Mouse (Mus musculus): Measurements from ENCODE around the gene Nin.

The Nin gene

GRCm38 (mm10) chr12:70119552-70119951 is 6.0 kb upstream of the Nin start:
- in situ Hi-C loops (cut with MboI) = no loop called here

- in situ Hi-C loops (cut with MboI) = no loop called here
Measured at GRCm38 (mm10) chr12:70118721-70119345, 5.3 kb upstream of the Nin start.

DNA sequence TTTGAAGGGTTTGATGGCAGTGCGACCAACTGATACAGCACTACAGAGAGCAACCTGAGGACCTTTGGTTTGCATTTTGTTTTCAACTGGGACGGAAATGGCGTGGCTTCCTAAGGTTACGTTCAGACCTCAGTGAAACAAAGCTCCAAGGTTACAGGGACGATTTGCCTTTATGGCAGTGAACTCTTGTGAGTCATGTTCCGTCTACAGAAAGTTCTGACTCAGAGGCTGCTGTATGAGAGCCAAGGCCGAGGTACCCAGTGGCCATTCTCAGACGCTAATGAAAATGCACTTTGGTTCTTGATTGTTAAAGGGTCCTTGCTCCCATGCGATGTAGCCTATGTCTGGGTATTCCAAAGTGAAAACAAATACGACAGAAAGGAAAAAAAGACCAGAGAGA is 3.6 kb upstream of the Nin start:
- in situ Hi-C loops (cut with MboI) = no loop called here

GRCm38 (mm10) chr12:70112090-70112383 is 1.5 kb downstream of the Nin start:
- in situ Hi-C loops (cut with MboI) = no loop called here

- in situ Hi-C loops (cut with MboI) = no loop called here
Measured at GRCm38 (mm10) chr12:70111367-70112089, 2.0 kb downstream of the Nin start.

DNA sequence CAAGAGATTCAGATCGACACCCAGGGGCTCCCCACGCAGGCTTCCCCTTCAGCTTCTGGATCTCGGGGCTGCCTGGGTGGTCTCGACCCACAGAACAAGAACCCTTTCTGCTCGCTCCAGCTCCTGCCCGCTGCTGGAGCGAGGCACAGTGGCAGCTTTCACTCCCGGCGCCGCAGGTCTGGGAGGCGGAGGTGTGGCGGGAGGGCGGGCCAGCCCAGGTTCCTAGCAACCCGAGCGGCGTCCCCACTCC is 2.5 kb downstream of the Nin start:
- in situ Hi-C loops (cut with MboI) = no loop called here

GRCm38 (mm10) chr12:70110375-70111116 is 3.0 kb downstream of the Nin start:
- in situ Hi-C loops (cut with MboI) = no loop called here

DNA sequence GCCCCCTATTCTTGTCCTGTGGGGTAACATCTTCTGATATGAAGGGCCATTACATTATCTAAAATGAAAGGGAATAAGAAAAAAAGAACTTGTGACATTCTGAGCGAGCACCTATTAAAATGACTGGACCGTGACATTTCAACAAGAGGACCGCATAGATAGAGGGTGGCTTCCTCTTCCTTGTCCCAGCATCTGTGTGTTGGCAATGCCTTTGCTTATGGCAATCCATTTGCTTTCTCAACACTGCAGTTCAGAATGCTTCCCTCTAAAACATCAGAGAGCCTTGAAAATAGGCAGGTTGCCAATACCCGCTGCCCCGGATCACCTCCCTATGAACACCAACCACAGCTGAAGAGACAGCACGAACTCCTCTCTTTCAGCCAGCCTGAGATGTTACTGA is 3.6 kb downstream of the Nin start:
- in situ Hi-C loops (cut with MboI) = no loop called here

DNA sequence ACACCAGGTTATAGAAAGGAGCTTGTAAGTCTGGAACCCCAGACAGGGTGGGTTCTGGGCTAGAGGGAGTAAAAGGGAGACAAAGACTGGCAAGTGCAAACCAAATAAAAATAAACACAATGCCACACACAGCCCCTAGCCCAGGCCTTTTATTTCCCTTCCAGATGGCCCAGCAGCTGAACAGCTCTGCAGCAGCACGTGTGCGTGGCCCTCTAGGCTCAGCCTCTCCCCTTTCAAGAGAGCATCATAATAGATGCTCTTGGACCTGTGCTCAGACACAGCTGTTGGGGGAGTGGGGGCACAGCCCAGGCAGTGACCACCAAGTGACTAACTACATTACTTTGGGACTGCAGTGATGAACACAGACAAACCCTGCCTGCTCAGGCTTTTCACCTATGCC is 5.4 kb downstream of the Nin start:
- in situ Hi-C loops (cut with MboI) = no loop called here

GRCm38 (mm10) chr12:70106508-70106907 is 7.0 kb downstream of the Nin start:
- in situ Hi-C loops (cut with MboI) = no loop called here

- in situ Hi-C loops (cut with MboI) = no loop called here
Measured at GRCm38 (mm10) chr12:70105885-70106284, 7.6 kb downstream of the Nin start.

GRCm38 (mm10) chr12:70104776-70105420 is 8.6 kb downstream of the Nin start:
- in situ Hi-C loops (cut with MboI) = no loop called here

DNA sequence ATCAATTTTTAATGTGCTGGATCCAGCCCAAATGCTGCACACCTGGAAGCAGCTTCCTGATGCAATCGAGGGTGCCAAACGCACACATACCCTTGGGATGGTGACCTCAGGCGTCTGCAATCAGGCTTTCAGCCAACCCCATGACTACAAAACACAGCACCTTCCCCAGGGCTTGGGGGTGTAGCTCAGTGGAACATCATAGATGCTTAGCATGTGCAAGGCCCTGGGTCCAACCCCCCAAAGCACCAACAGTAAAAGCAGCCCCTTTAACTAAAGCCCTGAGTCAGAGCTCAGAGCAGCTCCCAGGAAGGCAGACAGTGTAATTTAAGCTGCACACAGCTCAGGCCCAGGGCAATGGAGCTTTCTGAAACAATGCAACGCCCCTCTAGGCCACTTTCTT is 9.3 kb downstream of the Nin start:
- in situ Hi-C loops (cut with MboI) = no loop called here

DNA sequence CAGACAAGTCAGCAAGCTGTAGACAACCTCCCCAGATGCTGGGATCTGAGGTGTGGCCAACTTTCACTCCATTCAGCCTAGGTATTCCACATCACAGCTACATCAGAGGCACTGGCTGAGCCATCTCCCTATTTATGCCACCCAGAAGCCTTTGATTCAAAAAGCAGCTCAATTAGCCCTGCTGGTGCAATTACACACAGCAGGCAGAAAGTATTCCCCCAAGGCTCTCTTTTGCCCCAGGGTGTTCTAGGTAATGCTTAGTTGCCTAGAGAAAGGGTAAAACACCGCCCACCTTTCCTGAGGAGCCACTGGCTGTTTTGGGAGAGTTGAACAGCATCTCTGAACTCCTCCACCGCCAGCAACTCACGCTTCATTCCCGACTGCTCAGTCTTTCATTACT is 10.3 kb downstream of the Nin start:
- in situ Hi-C loops (cut with MboI) = no loop called here

- in situ Hi-C loops (cut with MboI) = no loop called here
Measured at GRCm38 (mm10) chr12:70102426-70102825, 11.1 kb downstream of the Nin start.

DNA sequence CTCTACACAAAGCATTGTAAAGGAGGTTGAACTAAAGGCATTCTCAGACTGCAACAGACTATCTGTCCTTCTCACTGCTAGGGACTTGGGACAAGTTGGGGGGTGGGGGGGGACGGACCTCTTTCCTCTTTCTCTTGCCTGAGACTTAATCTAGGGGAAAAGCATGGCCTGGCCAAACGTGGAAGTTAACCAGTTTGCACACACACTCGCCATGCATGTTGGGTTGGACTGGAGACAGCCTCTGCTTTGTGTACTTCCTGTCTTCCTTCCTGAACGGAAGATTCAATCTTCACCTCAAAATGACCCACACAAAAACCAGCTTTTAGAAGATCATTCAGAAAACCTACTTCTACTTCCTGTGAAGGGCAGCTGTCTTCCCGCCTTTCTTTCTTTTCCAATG is 11.7 kb downstream of the Nin start:
- in situ Hi-C loops (cut with MboI) = no loop called here

GRCm38 (mm10) chr12:70097901-70098300 is 15.6 kb downstream of the Nin start:
- in situ Hi-C loops (cut with MboI) = no loop called here

DNA sequence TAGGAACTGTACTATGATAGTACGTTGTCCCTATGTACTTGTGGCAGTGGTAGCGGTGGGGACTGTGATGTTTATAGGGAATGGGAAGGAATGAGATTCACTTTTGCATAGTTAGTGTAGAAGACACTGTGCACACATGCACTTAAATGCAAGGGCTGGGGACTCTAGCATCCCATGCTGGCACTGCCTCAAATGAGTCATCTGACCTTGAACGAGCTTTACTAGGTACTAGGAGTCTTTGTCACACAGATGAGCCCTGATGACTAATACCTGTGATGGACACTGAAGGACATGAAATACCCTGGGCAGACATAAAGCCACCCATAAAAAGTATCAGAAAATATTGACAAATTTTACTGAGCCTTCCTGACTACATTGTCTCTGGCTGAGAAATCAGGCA is 16.2 kb downstream of the Nin start:
- in situ Hi-C loops (cut with MboI) = no loop called here

DNA sequence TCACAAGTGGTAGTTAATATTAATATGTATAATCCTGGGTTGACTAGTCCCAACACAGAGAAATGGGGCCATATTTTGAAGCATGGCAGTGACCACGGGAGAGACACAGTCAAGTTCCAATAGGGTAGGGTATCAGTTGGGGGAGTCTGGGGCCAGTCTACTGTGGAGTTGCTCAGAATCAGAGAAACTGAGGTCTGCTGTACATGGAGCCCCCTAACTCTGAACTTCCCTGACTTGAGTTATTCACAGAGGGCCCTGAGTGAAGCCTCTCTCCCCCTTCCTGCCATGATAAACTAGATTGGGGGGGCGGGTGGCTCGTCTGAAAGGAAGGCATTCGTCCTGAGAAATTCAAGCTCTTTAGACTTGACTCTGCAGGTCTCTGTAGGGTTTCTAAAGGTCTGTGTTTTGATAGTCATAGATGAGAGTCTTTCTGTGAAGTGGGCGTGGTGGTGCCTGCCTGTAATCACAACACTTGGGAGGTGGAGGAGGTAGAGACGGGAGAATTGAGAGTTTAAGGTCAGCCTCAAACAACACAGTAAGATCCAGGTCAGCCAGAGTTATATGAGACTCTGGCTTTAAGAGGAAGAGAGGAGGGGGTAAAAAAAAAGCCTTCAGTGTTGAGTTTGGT is 20.1 kb downstream of the Nin start:
- in situ Hi-C loops (cut with MboI) = no loop called here

GRCm38 (mm10) chr12:70088297-70088696 is 25.2 kb downstream of the Nin start:
- in situ Hi-C loops (cut with MboI) = no loop called here

DNA sequence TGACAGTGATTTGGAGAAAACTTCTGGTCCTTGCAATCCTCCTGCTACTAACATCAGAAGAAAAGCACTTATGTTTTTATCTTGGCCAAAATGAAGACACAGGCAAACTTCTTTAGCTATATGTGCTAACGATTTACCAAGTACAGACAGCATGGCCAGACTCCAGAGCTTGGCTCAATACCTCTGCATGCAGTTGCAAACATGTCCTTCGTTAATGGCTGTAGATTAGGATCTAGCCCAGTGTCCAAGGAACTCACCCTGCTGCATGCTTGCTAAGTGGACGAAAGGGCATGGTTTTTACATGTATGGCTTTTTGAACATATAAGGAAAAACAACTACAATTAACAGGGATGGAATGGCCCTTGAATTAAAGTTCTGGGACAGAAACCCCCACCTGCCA is 28.2 kb downstream of the Nin start:
- in situ Hi-C loops (cut with MboI) = no loop called here

DNA sequence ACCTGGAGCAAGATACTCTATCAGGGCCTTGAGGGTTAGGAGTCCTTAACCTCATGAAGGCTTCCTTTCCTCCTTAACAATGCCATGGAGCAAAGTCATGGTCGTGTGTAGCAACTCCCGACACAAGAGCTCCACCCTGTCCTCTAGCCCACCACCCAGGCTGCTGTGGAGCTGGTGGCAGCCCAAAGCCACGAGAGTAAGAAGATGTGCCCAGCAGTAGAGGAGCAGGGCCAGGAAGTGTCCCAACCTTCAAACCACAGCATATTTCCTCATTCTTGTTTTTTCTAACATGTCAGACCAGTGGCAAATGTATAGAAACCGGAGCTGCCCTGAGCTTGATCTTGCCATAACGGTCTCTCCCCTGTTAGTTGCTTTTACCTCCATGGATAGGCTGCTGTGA is 29.3 kb downstream of the Nin start:
- in situ Hi-C loops (cut with MboI) = no loop called here

GRCm38 (mm10) chr12:70083737-70084136 is 29.8 kb downstream of the Nin start:
- in situ Hi-C loops (cut with MboI) = no loop called here
